Mouse (Mus musculus) layer of hippocampus, postnatal 25 days (tissue): ENCODE measurements around the gene Tceal6. TPM values are rescaled to one million over a fixed set of nuclear protein-coding genes. Genes with fewer than 3 reads are reported as not detected.
"Not testable (repeated sequence)": the region's sequence is repeated elsewhere in the genome, so short reads cannot be mapped to it uniquely, and the experiment has no call there.

Experiments used
- DNase-seq, 2 experiments: peaks; one replicate each; pipeline ENCODE4 v3.0.0; 2022; ENCODE audit warnings: mixed read lengths in 2 of 2, low spot score in 1 of 2; ENCODE audit errors: extremely low spot score in 1 of 2
- total RNA-seq, 2 experiments: library from RNA; stranded (reverse); gene quantifications; 2 replicates each; pipeline ENCODE4 v1.2.3; 2021

The Tceal6 gene
- total RNA-seq, result 100 to 1,000 TPM in 1 of 2 experiments, 10 to 100 TPM in 1; 88.4 to 112 TPM

GRCm38 (mm10) chrX:135210436-135211221, at the start of gene Tceal6:
Gene Tceal6, minus strand, starts transcription at chrX:135210687.
- peak; percentile 11 to 21 for DNase-seq

DNA sequence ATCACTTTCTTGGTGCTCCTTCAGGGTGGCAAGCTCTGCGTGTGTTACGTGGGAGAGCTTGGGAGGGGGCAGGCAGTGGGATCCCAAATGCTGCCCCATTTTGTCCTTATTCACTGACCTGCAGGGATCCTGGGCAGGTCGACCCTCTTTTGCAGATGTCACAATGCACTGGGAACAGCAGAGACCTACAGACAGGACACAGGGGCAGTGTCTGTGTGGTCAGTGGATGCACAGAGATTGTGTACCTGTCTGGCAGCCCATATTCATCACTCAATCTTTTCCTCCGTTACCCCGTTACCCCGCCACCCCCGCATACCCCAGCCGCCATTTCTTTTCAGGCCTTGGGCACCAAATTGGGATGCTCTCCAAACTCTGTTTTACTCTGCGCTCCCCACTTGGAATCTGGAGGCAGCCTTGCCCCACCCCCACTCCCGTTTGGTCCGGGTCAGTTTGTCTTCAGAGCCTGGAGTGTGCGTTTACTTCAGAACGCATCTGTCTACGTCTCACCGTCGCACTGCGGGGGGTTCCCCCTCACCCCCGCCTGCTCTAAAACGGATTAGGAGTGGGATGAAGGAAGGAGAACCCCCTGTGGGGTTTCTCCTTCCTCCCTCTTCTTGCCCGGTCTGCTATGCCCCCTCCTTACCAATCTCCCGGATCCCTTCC, 583 bp downstream of the Tceal6 start:
- peak in 1 of 2 experiments; percentile 5 for DNase-seq

GRCm38 (mm10) chrX:135189924-135190323, 20.6 kb downstream of the Tceal6 start:
- DNase-seq, result not testable (repeated sequence)

DNA sequence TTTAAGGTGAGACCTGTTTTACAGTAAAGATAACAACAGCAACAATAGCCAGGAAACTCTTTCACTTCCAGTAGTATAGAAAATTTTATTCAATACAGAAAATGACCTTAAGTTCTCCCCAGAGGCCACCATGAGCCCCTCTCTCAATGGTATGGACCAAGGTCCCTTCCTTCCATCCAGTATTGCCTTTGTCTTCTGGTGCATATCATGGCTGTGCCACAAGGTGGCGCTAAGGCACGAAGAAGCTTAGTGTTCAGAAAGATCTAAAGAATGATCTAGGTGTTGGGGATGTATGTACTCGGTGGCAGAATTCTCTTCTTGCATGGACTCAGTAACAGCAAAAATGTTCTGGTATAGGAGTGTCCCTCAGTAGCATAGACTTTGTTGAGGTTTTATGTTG, 21.8 kb downstream of the Tceal6 start:
- not testable (repeated sequence) for DNase-seq

DNA sequence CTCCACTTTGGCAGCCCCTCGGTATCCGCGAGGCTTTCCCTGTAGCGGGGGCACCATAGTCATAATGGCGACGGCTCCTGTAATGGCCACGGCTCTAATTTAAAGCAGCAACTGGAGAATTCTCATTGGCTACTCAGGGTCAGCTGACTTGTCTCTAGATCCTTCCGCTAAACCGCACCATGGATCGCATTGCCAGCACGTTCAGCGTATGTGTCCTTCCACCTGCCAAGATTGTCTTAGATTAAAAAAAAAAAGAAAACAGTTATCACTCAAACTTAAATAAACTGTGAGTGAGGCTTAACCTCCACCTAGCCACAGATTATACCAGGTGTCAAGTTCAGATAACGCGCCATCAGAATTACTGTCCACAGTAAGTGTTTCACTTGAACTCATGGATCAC, 33.0 kb downstream of the Tceal6 start, which contains the start of gene Gm15023:
Gene Gm15023 (minus strand): TSS at position 101 of the 400 bp plus-strand sequence.
- DNase-seq, result not testable (repeated sequence)

Other genes with a start within 250 kb of the Tceal6 start
- gene Nxf2, start 245.9 kb downstream of the Tceal6 start, total RNA-seq, result under 1 TPM in 1 of 2 experiments, not detected in 1; 0.10 TPM
- gene Zmat1, start 201.5 kb downstream of the Tceal6 start, total RNA-seq, result 1 to 10 TPM; 8.4 to 9.2 TPM
- gene Gm15023, start 33.1 kb downstream of the Tceal6 start, total RNA-seq, result not detected
- gene Pramel3, start 91.6 kb upstream of the Tceal6 start, total RNA-seq, result under 1 TPM in 1 of 2 experiments, not detected in 1; 0.09 TPM
- gene Gm5128, start 162.6 kb upstream of the Tceal6 start, total RNA-seq, result not detected
- gene Gm7903, start 223.1 kb upstream of the Tceal6 start, total RNA-seq, result not detected